Mouse (Mus musculus) heart, embryonic 10.5 days (tissue): ENCODE data around the gene Ucp2. TPM values are rescaled to one million over a fixed set of nuclear protein-coding genes. Genes with fewer than 3 reads are reported as not detected.

Experiments used
- DNase-seq: peaks from one replicate; pipeline ENCODE4 v3.0.0-alpha.2; 2017; ENCODE audit warnings: low spot score
- H3K27ac ChIP-seq: fragments of 300-500 bp; sonication (generic); 2 replicates; pipeline ENCODE4 v1.5.1; 2016; ENCODE audit warnings: mild to moderate bottlenecking
- H3K27me3 ChIP-seq: fragments of 300-500 bp; sonication (generic); 2 replicates; pipeline ENCODE4 v1.6.1; 2016; ENCODE audit warnings: mild to moderate bottlenecking; ENCODE audit not compliant: poor library complexity, insufficient read depth, severe bottlenecking
- H3K36me3 ChIP-seq: fragments of 300-500 bp; sonication (generic); 2 replicates; pipeline ENCODE4 v1.6.1; 2016; ENCODE audit warnings: mild to moderate bottlenecking, moderate library complexity
- H3K4me1 ChIP-seq: fragments of 300-500 bp; sonication (generic); 2 replicates; pipeline ENCODE4 v1.6.1; 2016; ENCODE audit warnings: mild to moderate bottlenecking
- H3K4me3 ChIP-seq: fragments of 300-500 bp; sonication (generic); 2 replicates; pipeline ENCODE4 v1.5.1; 2016; ENCODE audit warnings: mild to moderate bottlenecking, moderate library complexity
- H3K9me3 ChIP-seq: fragments of 300-500 bp; sonication (generic); 2 replicates; pipeline ENCODE4 v1.6.1; 2016; ENCODE audit warnings: mild to moderate bottlenecking, moderate library complexity
- WGBS: fragments of 180-500 bp; shearing (Covaris S2); methylation state at CpG from one replicate; pipeline ENCODE4 v1.1.7; 2016; 5-methylcytosine and 5-hydroxymethylcytosine counted together
- polyA plus RNA-seq: library from polyadenylated mRNA; unstranded; fragments of >200 nt; fragmentation: Nextera tagmentation; extraction: Ambion mirVana; gene quantifications from 2 replicates; pipeline ENCODE4 v1.2.1, GENCODE M21; 2016

Gene Ucp2
- polyA plus RNA-seq, 1 experiment from 2014 or later = 165 TPM

DNA sequence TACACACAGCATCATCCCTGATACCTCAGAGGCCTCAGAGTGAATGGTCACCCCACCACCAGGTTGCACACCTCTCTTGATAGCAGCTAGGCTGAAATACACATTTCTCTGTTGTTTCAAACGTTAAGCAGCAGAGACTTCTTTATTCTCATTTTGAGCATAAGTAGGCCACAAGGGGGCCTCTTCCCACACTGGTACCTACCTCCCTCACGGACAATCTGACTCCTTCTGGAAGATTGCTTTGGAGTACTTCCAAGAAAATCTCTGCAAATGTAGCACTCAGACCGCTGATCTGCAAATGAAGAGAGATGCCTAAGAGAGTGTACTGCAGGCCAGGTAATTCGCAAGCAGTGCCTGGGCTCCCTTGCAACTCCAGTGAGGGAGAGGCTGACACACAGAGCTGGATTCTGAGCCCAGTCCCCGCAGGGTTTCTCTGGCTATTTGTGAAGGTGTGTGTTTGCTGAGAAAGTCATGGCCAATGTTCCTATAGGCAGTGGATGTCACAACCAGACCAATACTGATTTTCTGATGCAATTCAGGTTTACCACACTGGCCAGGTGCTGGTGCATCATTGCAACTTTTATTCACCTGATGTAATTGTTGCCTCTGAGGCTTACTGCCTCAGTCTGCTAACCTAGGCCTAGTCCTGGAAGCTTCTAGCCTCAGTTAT, 57.3 kb downstream of the Ucp2 start:
- Histone ChIP-seq H3K4me3 (no peak overlapping the region), H3K27ac (no peak overlapping the region), H3K4me1 (peaks cover 34% of the 10 kb centered on the region), H3K9me3 (no peaks in the 10 kb centered on the region), H3K27me3 (no peaks in the 10 kb centered on the region), H3K36me3 (peaks cover 16% of the 10 kb centered on the region; the same call in 1 of the 2 replicates)
- DNase-seq = no peak
- 63% methylated on average over 5 of the region's 5 CpGs for WGBS

Other genes with a start within 250 kb of the Ucp2 start
- 6.5 and 7.4 TPM in 2 replicates for gene P4ha3, start 207.8 kb upstream of the Ucp2 start, polyA plus RNA-seq
- 20.1 and 22.9 TPM in 2 replicates for gene C2cd3, start 121.1 kb upstream of the Ucp2 start, polyA plus RNA-seq
- gene Ppme1, start 121.0 kb upstream of the Ucp2 start, polyA plus RNA-seq = 68.2 and 74.8 TPM in 2 replicates
- gene Ucp3, start 20.3 kb upstream of the Ucp2 start, polyA plus RNA-seq = 0.05 and 0.14 TPM in 2 replicates
- gene Dnajb13, start 21.6 kb downstream of the Ucp2 start, polyA plus RNA-seq = 0.22 and 0.35 TPM in 2 replicates
- 26.4 and 31.3 TPM in 2 replicates for gene Coa4, start 43.7 kb downstream of the Ucp2 start, polyA plus RNA-seq
- 89.5 and 106 TPM in 2 replicates for gene Rab6a, start 114.1 kb downstream of the Ucp2 start, polyA plus RNA-seq
- 75.7 and 78.8 TPM in 2 replicates for gene Mrpl48, start 115.0 kb downstream of the Ucp2 start, polyA plus RNA-seq
- gene Plekhb1, start 169.1 kb downstream of the Ucp2 start, polyA plus RNA-seq = 1.6 and 2.4 TPM in 2 replicates
- gene Fam168a, start 213.3 kb downstream of the Ucp2 start, polyA plus RNA-seq = 29.4 and 35.4 TPM in 2 replicates